Mouse (Mus musculus) bone marrow, adult 2 months (tissue): ENCODE results near the gene Fam131b. TPM values are rescaled to one million over a fixed set of nuclear protein-coding genes. Genes with fewer than 3 reads are reported as not detected.
A peak's percentile ranks its signal among the peaks of the same experiment; 100 is the strongest.

Source experiments
- H3K27ac ChIP-seq: fragments of 200-500 bp; 2 replicates; pipeline ENCODE4 v1.5.1; 2012; ENCODE audit warnings: low read depth, mild to moderate bottlenecking, control low read depth, inconsistent platforms, low read length; ENCODE audit not compliant: control insufficient read depth, poor library complexity, insufficient read depth
- H3K4me1 ChIP-seq: fragments of 200-500 bp; 2 replicates; pipeline ENCODE4 v1.6.1; 2011; ENCODE audit warnings: low read length; ENCODE audit not compliant: control insufficient read depth, insufficient read depth
- H3K4me3 ChIP-seq: fragments of 200-500 bp; replicated peaks from 2 replicates; pipeline ENCODE3; 2011; ENCODE audit warnings: mild to moderate bottlenecking, low read depth, low read length, control low read depth; ENCODE audit not compliant: control insufficient read depth
- CTCF ChIP-seq: fragments of 200-500 bp; IDR thresholded peaks from 2 replicates; pipeline ENCODE4 v1.5.1; 2011; ENCODE audit warnings: low read length, control low read depth; ENCODE audit not compliant: control insufficient read depth, insufficient read depth
- POLR2A ChIP-seq: fragments of 200-500 bp; IDR thresholded peaks from 2 replicates; pipeline ENCODE4 v1.6.1; 2011; ENCODE audit warnings: low read depth, mild to moderate bottlenecking, control low read depth, low read length, borderline replicate concordance; ENCODE audit not compliant: control insufficient read depth
- WGBS: fragments of 180-500 bp; shearing (Covaris S2); methylation state at CpG from one replicate; pipeline ENCODE4 v1.1.7; 2018; 5-methylcytosine and 5-hydroxymethylcytosine counted together
- polyA plus RNA-seq: library from polyadenylated mRNA; stranded (reverse); fragments of >200 nt; gene quantifications from 2 replicates; pipeline ENCODE4 v1.2.4, GENCODE M21; 2011; ENCODE audit warnings: low replicate concordance; ENCODE audit not compliant: missing spikeins, insufficient read depth, insufficient read length

The Fam131b gene
- polyA plus RNA-seq, result 0.85 TPM in 1 of 2 replicates, not detected in the other

DNA sequence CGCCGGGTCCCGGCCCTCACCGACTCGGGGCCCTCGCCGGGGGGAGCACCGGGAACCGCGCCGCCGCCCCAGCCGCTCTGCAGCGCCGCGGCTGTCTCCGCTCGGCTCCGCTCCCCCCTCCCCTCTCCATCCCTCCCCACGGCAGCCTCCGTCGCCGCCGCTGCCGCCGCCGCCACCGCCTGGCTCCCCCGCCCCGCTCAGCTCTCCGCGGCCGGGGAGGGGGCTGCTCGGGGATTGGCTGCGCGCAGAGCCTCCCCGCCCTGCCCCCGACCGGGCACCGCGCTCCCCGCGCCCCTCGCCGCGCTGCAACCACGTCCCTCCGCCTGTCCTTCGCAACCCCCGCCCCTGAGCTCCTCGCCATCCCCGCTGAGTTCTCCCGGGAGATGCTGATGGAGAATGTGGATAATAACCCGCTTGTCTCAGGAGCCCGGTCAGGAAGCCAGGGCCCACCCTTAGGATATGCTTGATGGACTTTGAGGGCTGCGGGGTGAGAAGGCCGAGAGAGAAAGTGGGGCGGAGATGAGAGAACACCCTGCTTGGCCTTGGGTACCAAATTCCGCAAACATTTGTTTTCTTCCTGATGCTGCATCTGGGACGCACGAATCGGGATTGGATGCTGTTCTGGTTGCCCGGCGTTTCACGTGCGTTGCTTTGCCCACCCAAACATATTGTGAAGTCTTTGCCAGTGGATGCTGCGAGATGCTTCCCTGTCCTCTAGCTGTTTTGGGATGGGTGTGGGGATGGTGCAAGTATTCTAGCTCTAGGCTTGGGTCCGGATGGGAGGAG, at the start of gene Fam131b:
Gene Fam131b (minus strand): TSS at position 162 of the 786 bp plus-strand sequence.
- TF ChIP-seq CTCF (no peak), POLR2A (no peak)
- 2% methylated on average over 48 of the region's 68 CpGs for WGBS
- H3K4me3 ChIP-seq, result peak within 1 kb of the TSS; percentile 21
- no peak within 1 kb of the TSS for H3K27ac ChIP-seq
- no peaks in the 10 kb centered on the region for H3K4me1 ChIP-seq

DNA sequence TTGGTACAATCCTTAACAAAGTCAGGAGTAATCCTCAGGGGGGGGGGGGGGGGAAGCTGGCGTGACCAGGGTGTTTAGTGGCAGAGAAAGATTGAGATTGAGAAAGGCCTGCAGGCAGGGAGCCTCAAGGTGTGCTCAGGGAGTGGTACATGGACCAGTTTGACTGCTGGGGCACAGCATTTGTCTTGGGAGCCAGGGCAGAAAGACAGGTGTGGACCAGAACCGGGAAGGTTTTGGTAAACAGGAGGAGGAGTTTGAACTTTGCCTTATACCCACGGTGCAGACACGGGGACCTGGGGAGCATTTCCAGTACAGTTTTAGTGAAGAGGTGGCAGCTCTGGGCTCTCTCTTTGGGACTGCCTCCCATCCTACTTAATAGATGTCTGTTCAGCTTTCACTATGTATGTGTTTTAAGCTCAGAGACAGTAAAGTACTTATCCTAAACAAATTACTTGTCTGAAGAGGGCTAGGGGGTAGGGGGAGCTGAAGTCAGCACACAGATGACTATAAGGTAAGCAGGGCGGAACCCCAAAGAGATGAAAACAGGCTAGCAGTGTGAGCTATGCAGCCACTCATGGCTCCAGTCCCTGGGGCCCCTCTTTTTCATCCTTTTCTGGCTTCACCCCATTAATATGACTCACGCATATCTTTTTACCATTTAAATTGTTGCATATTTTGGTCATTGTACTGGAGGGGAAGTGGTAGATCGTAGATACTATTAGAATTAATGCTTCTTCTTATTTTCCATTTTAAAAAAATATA, 49.4 kb upstream of the Fam131b start:
- 34% methylated on average over 7 of the region's 7 CpGs for WGBS
- H3K27ac ChIP-seq, result no peak overlapping the region

DNA sequence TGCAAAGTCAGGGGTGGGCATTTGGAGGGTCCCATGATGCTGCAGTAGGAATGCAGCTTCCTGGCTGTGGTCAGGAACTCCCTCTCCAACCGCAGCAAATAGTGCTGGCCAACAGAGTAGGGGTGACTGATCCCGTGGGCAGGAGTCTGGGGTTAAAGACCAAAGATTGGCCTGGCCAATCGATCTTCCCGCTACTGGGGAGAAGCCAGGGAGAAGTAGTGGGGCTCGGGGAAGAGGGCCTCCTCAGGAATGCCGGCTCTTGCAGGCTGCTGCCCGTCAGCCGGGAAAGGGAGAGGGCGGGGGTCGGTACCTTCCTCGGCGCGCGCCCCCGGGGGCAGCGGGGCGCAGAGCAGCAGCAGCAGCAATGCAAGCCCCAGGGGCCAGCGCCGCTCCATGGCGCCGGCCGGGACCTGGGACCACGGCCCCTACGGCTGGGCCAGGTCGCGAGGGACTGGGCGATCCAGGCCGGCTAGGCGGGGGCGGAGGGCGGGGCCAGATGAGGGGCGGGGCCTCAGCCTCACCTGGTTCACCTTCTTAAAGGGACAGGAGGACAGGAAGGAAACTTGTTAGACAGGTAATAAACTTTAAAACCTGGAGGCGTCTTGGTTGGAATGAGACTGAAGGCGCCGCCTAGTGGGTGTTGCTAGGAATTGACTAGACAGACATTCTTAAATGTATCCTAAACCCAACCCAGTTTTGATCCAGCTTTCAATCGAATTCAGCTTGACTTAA, 48.5 kb upstream of the Fam131b start, which contains the start of gene Epha1:
Gene Epha1 (minus strand): TSS at position 453 of the 732 bp plus-strand sequence.
- Histone ChIP-seq H3K27ac (no peak within 1 kb of the TSS; the same call in 1 of the 2 replicates), H3K4me3 (no peak within 1 kb of the TSS), H3K4me1 (no peaks in the 10 kb centered on the region; the same call in 1 of the 2 replicates)
- TF ChIP-seq POLR2A (no peak), CTCF (peak; percentile 27)
- 3% methylated on average over 36 of the region's 36 CpGs for WGBS

More for the DNA sequence above, 49.4 kb upstream of the Fam131b start:
- no peaks in the 10 kb centered on the region; the same call in 1 of the 2 replicates for H3K4me1 ChIP-seq
- TF ChIP-seq CTCF (no peak), POLR2A (no peak)
- no peak overlapping the region for H3K4me3 ChIP-seq

DNA sequence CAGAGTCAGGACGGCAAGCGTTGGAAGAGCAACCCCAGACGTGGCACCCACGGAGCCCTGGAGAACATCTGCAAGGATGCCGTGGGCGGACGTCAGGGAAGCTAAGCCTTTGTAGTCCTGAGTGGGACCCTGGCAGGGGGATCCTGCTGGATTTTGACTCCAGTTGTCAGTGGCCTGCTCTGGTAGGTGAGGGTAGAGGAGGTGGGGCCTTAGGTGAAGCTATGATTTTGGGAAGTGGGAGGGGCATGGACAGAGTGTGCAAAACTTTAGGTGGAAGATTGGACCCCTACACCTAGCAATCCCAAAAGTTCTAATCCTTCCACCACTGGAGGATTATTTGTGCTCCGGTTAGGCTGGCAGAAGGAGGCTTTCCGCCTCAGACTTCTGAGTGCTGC, 48.0 kb upstream of the Fam131b start:
- Histone ChIP-seq H3K4me3 (no peak overlapping the region), H3K4me1 (no peaks in the 10 kb centered on the region; the same call in 1 of the 2 replicates), H3K27ac (no peak overlapping the region)
- 82% methylated on average over 9 of the region's 9 CpGs for WGBS
- TF ChIP-seq CTCF (no peak), POLR2A (no peak)

DNA sequence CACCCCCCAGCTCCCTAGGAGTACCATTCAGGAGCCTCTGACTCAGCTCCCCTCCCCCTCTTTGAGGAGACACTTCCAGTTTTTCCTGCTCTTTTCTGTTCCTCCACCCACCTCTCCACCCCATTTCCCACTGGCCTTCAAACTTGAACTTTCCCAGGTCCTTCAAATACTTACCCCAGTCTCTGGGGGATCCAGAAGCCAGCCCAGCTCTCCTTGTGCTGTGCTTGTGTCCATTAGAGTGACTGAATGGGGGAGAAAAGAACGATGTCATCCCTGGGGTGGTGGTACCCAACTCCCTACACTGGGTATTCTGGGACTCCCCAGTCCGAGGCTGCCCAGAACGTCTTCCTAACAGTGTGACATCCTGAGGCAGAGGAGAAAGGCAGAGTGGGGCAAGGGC, 47.6 kb upstream of the Fam131b start:
- H3K4me3 ChIP-seq, result no peak overlapping the region
- WGBS, result 53% methylated on average over 3 of the region's 3 CpGs
- TF ChIP-seq POLR2A (no peak), CTCF (no peak)
- H3K27ac ChIP-seq, result no peak overlapping the region
- no peaks in the 10 kb centered on the region; the same call in 1 of the 2 replicates for H3K4me1 ChIP-seq

DNA sequence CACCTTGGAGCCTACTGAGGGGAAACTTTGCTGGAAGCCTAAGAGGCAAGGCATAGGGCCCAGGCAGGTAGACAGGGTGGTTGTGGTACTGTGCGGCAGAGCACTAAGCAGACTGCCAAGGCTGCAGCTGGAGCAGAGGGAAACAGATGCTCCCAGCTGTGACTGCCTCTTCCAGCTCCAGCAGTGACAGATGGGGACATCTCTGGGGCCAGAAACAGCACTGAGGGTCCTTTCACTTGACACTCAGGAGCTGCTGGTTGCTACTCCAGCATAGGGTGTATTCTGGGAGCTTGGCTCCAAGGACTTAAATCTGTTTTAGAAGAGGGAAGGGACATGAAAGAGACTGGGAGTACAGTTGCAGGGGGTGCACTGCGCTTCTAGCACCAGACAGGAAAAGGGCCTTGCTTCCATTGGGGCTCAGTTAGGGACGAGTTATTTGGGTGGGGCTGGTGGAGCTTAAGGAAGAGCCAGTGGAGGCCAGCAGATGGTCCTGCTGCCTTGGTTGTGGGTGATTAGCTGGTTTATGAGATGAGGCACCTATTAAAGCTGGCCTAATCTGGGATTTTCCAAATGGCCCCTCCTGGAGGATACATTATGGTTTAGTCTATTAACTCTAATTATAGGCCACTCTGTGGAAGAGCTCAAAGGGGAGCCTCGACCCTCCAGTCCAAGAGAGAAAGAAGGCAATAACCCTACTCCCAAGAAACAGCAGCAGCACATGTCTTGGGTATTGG, 46.4 kb upstream of the Fam131b start:
- WGBS, result 72% methylated on average over 4 of the region's 4 CpGs
- H3K4me1 ChIP-seq, result no peaks in the 10 kb centered on the region; the same call in 1 of the 2 replicates
- TF ChIP-seq POLR2A (no peak), CTCF (no peak)
- no peak overlapping the region for H3K27ac ChIP-seq
- no peak overlapping the region for H3K4me3 ChIP-seq

DNA sequence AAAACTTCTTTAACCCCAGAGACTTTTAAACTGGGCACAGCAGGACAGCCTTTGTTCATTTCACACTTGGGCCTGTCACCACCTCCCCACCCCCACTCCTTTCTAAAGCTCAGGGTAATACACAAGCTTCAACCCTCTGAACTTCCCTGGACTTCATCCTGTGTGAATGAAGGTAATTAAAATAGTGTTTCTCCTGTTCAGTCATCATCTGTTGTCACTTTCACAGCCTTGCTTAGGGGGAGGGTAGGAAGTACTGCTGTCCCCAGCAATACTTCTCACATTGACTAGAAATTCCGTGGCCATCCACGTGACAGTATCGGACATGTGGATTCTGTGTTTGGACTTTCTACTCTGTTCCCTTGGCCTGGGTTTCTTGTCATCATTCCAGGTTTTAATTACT, 45.4 kb upstream of the Fam131b start:
- 72% methylated on average over 3 of the region's 3 CpGs for WGBS
- no peak overlapping the region for H3K27ac ChIP-seq
- H3K4me1 ChIP-seq, result no peaks in the 10 kb centered on the region; the same call in 1 of the 2 replicates
- no peak overlapping the region for H3K4me3 ChIP-seq
- TF ChIP-seq CTCF (no peak), POLR2A (no peak)
